Mouse (Mus musculus): ENCODE data around the gene Elf5.

The Elf5 gene

DNA sequence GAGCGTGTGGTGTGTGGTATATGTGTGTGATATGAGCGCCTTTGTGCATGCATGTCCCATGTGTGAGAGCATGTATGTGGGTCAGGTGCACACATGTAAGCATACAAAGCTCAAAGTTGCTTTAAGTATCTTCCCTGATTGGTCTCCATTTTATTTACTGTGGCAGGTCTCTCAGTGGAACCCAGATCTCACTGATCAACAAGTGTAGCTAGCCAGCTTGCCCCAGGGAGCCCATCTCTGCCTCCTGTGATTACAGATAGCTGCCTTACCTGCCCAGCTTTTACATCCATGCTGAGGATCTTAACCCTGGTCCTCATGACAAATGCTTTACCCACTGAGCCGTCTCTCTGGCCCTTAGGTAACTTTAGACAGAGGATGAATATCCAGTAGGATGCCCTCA, 66.8 kb downstream of the Elf5 start:
- no peak for DNase-seq

DNA sequence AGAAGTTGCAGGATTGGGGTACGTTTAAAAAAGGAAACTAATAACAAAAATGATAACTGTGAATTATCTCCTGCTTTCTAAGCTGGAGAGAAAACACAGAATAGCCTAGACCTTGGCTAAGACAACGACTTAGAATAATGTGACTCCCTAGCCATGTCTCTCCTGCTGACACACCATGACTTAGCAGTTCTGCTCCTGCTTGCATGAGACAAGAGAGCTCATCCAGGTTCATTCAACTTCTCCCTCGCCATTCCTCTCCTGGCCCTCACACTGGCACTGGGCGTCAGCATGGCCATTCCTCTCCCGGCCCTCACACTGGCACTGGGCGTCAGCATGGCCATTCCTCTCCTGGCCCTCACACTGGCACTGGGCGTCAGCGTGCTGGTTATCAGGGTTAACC, 68.8 kb downstream of the Elf5 start:
- DNase-seq = peak; percentile 51 to 68

DNA sequence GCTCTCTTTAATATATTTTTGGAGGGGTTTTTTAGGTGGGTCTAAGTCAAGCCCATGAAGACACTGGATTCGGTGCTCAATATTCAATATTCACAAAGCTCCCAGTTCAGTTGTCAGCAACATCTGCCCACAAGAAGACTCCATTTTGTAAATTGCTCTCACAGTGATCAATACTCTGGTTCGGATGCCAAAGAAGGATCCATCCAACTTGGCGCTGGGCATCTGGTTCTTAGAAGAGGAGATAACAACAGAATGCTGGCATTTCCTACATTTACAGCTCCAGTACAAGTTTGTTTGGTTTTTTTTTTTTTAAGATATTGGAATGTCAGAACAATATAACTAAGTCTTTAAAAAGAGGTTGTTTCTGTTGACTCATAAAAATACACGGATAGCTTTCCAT, 69.4 kb downstream of the Elf5 start:
- no peak for DNase-seq

DNA sequence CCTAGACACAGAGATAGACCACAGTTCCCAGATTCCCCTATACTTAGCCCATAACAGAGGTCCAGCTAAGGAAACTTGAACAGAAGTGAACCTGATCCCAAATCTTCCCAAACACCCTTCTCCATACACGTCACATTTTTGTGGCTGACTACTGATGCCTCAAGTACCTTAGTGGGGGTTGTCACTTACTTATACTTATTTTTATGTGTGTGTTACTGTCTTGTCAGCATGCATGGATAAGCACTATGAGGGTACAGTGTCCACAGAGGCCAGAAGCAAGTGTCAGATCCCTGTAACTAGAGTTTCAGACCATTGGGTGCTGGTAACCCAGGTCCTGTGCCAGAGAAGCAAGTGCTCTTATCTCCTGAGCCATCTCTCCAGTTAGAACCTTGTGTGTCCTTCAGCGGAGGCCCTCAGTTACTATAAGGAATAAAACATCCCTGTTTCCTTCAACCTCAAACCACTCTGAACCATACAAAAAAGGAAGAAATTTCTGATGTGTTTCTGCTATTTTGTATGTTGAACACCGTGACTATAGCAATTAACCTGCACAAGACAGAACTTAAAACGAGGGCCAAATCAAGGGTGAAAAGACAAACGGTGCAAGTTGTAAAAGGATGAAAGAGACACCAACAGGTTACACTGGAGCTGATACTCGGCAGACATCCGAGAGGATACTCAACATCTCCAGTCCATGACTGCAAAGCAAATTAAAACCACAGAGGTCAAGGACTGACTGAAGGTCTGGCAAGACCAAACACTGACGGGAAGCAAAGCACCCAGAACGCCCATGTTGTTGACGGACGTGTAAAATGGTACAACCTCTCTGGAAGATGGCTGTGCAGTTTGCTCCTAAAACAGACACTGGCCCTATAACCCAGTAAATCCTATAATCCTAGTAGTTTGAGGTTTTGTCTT, 70.1 kb downstream of the Elf5 start:
- no peak for DNase-seq

DNA sequence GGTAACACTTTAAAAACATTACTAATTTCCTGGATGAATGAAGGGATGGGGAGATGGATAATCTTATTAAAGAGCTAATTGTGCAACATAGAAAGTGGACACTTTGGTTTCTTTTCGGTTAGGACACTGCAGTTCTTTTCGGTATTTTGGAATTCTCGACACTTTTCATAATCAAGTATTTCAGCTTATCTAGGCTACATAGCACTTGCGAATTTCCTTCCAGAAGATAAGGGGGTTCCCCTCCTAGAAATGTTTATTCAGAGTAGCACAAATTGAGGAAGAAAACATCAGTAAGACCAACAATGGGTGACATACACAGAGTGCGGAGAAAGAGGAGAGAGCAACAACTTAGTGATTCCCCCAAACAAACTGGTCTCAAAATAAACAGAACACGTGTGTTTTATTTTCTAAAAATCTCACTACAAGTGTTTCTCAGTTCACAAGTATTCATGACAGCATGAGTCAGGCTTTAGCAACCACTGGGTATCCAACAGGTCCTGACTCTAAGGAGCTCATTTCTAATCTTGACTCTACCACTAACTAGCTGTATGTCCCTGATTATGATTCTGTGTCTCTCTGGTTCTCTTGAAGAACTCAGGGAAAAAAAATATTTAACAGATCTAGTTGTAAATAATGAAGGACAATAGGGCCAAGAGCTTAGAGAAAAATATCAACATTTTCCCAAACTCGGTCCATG, 71.9 kb downstream of the Elf5 start:
- DNase-seq = no peak

DNA sequence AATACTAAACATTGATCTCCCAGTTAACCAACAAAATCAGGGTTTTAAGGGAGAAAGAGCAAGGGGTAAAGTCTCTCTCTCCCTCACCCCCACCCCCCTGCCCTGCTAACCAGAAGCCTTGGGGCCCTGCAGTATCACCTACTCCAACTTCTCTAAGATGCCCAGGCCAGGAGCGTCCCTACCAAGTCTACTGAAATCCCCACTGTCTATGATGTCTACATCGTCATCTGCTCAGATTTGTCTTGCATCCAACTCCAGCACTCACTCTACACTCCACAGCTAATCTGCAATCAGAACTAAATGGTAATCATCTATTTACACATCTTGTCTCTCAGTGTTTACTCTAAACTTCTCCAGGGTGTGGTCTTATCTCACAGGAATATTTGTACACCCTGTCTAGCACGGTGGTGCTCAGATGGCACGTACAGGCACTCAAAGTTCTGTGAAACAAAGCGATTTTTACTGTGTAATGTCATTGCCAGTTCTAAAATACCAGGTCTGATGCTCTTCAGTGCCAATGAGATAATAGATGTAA, 72.6 kb downstream of the Elf5 start:
- DNase-seq = peak in 1 of 2 experiments; percentile 28

DNA sequence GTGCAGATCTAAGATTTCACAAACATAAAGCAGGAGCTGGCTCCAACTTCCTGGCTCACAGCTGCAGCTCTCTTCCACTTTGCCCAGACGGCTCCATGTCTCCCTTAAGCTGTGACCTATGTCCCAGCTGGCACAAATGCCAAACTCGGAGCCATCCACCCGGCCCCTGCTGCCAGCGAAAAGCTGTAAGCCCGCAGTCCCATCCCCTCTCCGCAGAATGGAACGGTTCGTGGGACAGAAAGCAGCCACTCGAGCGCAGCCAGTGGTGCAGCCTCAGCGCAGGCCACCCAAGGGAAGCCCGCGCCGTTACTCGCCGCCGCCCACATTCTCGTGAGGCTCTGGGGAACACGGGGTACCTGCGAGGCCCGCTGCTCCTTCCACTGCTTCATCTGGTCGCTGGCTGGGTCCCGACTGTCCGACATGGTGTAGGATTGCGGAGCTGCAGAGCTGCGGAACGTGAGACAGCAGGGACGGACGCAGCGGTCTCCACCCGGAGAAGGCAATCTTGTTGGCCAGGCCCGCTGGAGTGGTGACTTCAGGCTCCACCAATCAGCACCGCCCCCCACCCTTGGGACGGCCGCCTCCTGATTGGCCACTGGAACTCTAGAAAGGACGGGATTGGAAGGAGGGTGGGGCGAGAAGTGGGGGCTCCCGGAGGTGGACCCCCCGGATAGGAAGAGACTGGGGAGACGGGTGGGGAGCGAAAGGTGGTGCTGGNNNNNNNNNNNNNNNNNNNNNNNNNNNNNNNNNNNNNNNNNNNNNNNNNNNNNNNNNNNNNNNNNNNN, 73.3 kb downstream of the Elf5 start, which contains the start of gene Cat:
TSS of gene Cat (minus strand) at position 544 of the 785 bp plus-strand sequence.
- peak; percentile 98 for DNase-seq

DNA sequence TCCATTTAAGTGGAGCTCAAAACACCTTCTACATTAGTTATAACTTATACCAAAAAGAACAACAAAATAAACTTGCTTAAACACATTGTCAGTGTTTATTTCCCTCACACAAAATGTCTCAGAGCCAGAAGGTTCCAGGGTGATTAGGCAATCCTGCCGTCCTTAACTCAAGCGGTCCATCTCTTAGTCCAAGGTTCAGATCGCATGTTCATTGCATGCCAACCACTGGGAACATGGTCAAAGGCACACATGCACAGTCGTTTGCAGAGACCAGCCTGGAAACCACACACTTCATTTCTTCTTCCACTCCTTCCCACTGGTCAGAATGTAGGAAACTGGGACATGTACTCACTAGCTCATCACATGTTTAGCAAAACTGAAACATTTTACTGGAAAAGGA, 81.0 kb downstream of the Elf5 start:
- DNase-seq = no peak

DNA sequence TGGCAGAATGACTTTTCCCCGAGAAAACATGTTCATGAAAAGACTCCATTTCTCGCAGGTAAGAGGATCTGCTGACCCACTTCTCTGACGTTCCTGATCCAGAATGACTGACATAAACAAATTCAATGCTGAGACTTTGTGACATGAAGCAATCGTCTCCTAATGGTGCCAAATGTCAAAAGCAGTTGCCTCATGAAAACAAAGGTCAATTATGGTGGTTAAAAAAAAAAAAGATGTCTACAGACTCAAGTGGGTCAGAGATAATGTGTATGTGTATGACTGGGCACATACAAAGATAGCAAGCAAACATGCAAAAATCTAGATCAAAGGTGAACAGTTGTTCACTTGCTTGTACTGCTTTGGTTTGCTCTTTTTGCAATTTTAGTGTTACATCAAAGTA, 82.3 kb downstream of the Elf5 start:
- DNase-seq = no peak

DNA sequence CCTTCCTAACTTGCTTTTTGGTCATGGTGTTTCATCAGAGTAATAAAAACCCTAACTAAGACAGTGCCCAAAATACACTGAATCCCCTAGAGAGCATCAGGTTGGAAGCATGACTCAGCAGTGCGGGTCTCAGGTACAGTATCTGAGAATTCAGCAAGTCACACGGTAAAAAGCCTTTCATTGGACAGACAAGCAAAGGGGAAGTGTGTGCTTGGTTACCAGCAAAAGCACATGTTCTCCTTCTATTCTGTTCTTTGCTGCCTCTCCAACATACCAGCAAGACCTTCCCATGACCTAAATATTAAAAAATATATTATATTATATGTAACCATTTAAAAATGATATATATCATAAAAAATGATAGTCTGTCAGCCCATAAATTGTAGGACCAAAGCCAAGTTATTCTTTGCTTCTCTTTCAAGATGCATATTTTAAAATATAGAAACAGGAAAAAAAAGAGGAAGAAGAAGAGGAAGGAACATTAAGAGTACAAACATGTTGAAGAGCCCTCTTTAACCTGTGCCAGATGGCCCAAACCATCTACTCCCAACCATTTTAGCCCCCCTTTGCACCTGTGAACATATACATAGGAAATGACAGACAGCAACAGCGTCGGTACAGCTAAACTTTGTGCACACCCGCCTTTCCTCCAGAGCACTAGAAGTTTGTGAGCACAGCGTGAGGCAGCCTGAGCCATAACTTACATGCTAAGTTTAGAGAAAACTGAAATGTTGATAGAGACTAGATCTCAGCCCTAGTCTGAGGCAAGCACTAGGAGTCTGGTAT, 84.3 kb downstream of the Elf5 start:
- DNase-seq = no peak

Measured in kidney, postnatal 36 days (tissue).